Mouse (Mus musculus): ENCODE data around the gene Stim1.
"Not testable (repeated sequence)": the region's sequence is repeated elsewhere in the genome, so short reads cannot be mapped to it uniquely, and the experiment has no call there.

Gene Stim1

DNA sequence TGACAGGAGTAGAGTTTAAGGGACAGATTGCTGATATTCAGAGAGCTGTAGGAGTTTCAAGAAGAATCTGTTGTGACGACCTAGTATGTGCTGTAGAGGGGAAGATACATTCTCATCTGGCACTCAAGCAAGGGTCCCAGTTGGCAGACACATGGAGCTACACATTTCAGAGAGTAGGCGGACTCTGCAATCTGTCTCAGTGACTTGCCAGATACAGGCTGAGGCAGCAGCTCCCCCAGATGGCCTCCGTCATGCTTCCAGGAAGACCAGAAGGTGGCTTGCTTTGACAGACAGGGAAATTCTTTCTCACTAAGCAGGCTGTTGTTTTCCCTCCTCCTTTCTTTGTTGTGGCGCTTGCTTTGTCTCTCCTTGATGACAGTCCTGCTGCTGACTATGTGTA, 102.1 kb downstream of the Stim1 start:
- DNase-seq (ENCODE audit: low spot score) = peak; percentile 24

DNA sequence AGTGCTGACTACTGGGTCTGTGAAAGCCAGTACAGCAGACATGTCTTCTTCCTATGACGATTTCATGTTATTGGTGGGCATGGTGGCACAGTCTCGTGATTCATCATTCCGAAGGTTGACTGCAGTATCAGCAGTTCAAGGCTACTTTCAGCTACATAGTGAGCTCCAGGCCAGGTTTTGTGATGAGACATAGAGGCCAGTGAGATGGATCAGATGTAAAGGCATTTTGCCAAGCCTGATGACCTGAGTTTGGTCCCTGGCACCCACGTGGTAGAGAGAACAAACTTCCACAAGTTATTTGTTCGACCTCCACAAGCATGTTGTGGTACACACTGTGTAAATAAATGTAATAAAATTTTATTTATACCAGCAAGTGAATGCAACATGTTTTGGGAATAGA, 102.9 kb downstream of the Stim1 start:
- no peak for DNase-seq (ENCODE audit: low spot score)

DNA sequence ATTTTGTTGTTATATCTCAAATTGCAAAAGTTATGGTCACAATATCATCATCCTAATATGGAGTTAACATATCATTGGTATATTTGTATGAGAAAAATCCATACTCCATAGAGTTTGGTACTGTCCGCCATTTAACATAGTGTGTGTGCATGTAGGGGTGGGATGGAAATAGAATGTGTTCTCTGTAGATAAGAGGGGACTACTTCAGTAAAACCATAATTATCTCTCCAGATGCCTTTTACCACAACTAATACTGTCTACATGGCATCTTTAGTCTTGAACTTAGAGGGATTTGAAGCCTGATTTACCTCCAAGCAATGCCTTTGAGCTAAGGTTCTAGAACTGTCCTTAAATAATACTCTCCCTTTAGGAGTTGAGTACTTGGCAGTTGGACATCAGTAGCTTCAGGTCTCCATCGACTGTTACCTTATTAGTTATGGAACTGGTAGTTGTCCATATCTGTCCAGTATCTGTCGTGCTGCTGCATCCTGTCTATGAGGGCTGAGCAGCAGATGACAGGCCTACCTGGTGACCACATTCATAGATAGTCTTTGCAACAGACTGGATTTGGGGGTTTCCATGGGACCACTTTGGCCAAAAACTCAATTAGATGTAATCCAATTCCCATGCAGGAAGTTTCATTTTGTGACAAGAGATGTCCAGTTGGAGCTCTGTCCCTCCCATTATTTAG, 105.9 kb downstream of the Stim1 start:
- DNase-seq (ENCODE audit: low spot score) = no peak

DNA sequence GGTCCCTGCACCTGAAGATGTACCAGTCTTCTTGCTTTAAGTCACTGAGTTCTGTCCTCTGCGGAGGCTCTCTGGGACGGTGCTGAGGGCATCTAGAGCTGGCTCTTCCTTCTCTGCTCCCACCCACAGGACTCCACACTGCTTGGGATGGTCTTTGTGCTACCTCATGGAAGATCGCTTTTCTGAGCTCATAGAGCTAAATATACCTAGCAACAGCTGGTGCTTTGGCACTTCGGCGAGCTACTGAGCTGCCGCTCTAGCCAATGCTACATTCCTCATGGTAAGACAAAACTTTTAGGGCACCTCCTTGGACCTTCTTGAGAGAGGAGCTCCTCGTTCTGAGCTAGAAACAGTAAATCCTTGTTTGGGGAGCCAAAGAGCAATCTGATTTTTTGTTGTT, 115.6 kb downstream of the Stim1 start:
- DNase-seq (ENCODE audit: low spot score) = no peak

DNA sequence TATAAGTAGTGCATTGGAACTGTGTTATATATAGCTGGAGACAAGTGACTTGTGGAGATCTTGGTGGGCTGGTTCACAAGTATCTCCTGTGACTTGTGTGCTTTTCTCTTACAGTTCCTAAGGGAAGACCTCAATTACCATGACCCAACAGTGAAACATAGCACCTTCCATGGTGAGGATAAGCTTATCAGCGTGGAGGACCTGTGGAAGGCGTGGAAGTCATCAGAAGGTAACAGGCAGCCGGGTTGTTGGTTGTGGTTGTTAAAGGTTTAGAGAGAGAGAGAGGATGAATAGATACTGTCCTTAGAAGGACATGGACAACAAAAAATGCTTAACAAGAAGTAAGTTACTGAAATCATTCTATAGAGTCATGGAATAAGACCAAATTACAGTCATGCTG, 118.4 kb downstream of the Stim1 start:
- DNase-seq (ENCODE audit: low spot score) = no peak

DNA sequence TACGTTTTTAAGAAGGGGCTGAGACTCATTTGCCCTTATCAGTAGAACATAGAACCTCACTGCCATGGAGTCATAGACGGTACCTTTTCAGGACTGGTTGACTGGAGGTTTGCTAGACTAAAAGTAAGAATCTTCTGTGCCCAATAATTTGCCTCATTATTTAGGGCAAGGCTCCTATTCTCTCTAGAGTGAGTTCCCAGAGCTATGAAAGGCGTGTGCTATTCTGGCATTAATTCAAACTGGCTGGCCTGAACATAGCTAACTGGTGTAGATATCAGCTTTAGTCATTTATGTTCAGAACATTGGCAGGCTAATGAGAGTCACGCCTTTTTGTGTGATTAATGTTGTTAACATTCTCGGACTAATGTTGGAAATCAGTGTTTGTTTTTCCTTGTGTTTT, 121.5 kb downstream of the Stim1 start:
- DNase-seq (ENCODE audit: low spot score) = no peak

DNA sequence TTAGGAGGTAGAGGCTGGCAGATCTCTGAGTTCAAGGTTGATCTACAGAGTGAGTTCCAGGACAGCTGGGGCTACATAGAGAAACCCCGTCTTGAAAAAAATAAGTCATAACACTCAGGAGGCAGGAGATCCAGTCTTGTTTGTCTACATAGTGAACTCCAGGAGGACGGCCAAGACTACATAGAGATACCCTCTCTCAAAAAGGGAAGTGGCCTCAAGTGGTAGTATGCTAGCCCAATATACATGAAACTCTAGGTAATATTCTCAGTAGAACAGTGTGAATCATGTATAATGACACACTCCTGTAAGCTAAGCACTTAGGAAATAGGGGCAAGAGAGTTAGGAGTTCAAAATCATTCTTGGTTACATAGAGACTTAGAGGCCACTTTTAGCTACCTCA, 126.3 kb downstream of the Stim1 start:
- DNase-seq (ENCODE audit: low spot score) = no peak

DNA sequence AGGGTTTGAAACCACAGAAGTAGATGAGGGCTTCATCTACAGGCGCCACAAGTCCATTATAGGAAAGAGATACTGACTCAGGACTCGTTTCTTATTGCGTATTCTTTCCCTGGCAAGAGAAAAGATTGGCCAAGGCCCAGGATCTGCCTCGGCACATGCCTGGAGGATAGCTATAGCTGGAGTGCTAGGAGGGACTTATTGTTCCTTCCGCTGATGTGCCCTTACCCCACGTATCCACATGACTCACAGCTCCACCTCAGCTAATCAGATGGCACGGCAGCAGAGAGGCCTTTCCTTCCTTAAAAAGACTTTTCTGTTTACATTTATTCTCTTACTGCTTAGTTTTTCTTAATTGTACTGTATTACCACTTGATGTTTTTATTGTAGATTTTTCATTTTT, 128.3 kb downstream of the Stim1 start:
- no peak for DNase-seq (ENCODE audit: low spot score)

DNA sequence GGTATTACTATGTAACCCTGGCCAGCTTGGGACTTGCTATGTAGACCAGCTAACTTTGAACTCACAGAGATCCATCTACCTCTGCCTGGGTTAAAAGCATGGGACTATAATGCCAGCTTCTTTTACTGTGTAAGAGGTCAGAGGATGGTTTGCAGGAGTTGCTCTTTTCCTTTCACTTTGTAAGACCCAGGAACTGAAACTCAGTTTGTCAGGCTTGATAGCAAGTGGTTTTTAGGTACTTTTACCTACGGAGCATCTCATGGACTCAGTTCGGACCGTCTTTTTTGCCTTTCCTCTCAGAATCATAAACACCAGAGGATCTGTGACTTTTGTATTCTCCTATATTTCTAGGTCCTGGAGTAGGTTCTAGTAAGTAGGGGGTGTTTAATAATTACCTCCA, 128.7 kb downstream of the Stim1 start:
- DNase-seq (ENCODE audit: low spot score) = no peak

DNA sequence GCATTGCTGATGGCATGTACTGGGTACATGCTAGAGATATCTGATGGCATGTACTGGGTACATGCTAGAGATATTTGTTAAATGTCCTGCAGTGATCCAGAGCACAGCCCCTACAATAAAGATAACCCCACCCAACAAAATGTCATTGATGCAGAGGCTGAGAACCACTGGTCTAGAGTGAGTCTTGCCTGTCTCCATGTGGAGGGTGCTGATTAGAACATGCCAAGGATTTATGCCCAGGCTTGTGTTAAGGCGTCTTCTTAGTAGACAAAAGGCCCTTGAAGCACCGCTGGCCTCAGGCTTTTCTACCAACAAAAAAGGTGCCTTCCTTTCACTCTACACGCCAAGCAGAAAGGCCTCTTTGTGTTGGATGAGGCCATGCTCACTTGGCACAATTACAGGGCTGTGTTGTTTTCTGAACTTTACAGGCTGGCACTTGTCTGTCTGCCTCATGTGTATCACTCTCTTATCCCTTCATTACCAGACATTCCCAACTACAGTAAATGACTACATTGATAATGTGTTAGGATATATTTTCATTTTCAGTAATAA, 131.7 kb downstream of the Stim1 start:
- DNase-seq (ENCODE audit: low spot score) = no peak

DNA sequence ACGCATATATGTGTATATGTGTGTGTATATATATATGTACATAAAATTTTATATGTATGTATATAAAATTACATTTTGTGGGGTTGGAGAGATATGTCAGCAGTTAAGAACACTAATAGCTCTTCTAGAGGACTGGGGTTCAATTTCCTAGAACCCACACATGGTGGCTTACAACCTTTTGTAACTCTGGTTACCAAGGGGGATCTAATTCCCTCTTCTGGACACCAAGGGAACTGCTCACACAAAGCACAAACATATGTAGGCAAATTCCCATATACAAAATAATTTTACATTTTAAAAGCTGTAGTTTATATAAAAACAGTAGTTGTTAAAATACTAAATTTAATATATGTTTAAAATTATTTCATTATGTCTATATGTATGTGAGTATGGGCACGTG, 136.5 kb downstream of the Stim1 start:
- no peak for DNase-seq (ENCODE audit: low spot score)

DNA sequence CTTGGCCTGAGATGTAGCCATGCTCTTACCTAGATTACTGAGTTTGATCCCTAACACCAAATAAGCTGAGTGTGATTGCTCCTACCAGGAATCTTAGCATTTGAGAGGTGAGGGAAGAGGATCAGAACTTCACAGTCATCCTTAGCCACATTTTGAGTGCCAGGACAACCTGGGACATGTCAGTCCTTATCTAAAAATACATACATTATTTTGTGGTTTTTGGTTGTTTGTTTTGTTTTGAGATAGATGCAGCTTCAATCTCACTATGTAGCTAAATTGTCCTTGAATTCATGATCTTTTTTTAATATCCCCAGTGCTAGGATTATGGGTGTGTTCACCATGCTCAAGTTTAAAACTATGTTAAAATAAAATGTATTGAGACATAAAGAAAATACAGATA, 139.8 kb downstream of the Stim1 start:
- no peak for DNase-seq (ENCODE audit: low spot score)

DNA sequence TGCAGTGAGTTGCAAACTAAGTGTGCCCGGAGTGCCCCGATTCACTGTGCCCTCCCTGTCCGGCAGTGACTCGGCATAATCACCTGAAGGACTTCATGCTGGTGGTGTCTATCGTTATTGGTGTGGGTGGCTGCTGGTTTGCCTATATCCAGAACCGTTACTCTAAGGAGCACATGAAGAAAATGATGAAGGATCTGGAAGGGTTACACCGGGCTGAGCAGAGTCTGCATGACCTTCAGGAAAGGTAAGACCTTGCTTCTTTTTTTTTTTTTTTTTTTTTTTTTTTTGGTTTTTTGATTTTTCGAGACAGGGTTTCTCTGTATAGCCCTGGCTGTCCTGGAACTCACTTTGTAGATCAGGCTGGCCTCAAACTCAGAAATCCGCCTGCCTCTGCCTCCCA, 147.7 kb downstream of the Stim1 start:
- not testable (repeated sequence) for DNase-seq (ENCODE audit: low spot score)

DNA sequence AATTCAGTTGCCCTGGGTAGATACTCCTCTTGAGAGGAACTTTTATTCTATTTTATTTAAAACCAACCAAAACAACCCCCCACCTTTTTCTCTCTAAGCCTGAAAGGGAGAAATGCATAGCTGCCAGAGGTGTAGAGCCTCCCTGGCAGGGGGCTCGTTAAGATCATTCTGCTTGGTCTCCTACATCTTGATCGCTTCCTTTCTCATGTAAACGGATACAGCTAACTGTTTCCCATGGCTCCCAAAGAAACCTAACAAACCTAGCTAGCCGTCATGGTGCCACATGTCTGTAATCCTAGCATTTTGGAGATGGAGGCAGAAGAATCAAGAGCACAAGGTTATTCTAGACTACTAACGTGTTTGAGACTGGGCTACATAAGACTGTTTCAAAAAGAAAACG, 148.2 kb downstream of the Stim1 start:
- DNase-seq (ENCODE audit: low spot score) = no peak

DNA sequence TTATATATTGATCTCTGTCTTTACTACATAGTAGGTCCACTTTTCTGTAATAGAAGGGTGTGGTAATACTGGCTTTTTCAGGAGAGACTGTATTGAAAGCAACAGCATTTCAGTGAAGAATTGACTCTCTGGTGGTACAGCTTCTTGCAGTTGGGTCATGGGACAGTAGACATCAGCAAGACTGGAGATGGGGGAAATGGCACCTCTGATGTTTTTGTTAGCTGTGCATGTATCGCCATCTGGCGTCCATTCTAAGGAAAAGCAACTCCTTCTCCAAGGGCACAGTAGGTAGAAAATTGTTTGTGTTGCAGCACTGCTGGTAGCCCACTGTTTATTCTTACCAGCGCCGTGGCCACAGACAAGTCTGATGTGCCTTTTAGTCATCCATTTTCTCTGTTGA, 149.8 kb downstream of the Stim1 start:
- DNase-seq (ENCODE audit: low spot score) = peak; percentile 24

DNA sequence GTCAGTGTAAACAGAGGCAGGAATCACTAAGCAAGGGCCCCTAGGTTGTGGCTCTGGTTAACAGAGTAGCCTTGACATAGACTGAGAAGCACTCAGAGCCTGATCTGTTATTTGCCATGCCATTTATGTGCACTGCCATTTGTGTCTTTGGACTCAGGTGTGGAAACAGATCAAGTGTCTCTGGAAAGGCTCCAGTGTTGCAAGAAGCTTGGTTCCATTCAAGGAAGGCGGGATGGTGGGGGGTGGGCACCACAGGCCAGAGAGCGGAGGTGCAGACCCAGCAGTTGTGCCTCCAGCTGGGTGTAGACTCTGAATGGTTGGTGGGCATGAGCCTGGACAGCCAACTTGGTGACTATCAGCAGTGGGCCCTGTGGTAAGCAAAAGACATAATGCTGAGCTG, 154.4 kb downstream of the Stim1 start:
- no peak for DNase-seq (ENCODE audit: low spot score)

DNA sequence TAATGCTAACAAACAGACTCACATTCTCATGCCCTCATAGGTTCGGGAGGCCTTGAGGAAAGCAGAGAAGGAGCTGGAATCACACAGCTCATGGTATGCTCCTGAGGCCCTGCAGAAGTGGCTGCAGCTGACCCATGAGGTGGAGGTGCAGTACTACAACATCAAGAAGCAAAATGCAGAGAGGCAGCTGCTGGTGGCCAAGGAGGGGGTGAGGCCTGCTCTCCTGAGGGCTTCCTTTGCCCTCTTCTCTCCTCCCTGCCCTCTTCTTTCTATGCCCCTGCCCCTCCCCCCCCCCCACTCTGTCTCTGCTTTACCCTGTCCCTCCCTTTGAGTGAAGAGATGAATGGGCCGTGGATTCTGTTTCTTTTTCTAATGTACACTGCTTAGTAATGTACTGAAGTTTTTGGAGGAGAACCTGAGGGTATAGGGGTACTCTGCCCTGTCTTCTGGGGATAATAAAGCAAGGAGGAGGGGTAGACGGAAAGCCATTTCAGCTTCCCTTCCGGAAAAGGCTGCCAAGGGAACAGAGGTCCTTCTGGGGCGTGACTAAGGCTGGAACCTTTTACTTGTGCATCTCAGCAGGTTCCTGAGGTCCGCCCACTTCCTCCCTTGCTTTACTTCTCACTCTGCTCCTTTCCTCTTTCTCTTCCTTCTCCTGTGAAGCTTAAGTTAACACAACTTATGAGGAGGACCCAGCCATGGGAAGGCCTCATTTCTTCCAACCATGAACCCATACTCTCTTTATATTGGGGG, 158.5 kb downstream of the Stim1 start:
- DNase-seq (ENCODE audit: low spot score) = no peak

DNA sequence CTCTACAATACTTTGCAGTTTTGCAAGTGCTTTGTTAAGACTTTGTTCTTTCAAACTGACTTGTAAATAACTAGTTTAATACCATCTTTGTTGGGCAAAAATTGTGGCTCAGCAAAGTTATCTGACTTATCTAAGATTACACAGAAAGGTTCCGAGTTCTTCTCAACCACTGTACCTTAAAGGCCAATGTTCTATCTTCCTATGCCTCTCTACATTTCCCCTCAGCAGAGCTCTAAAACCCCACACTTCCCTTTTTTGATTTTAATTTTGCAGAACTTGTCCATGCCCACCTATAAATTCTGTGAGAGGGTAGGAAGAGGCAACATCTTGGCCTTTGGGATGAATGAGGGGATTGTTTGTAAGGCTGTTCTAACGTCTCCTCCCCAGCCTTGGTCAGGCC, 166.7 kb downstream of the Stim1 start:
- DNase-seq (ENCODE audit: low spot score) = no peak

DNA sequence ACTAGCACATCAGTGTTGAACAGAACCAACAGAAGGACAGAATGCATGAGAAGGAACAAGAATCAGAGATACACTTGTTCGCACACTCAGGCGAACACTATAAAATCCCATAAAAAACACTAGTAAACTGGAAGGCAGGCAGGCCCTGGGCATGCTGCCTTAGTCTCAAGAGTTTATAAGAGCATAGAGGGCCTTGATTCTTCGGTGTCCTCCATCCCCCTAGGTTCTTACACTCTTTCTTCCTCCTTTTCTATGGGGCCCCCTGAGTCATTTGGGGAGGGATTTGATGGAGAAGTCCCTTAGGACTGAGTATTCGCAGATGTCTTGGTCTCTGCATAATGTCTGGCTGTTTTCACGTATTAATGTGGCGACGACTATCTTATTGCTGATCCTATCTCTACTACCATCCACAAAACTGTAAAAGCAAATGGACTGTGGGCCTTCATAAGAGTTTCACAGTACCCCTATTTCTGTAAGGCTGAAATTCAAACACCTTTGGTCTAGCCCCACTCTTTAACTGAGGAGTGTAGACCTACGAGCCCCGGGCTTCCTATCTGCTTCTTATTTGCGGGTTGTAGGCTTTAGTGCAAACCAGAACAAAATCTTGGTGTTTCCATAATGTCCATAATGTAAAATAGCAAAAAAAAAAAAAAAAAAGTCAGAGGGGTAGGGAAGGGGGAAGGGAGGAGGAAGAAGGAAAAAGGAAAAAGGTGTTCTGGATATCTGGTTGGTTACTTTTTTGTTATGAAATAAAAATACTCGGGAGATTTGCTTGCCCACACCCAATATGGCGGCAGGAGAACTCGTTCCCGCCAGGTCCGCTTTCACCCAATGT, 173.4 kb downstream of the Stim1 start:
- DNase-seq (ENCODE audit: low spot score) = no peak

DNA sequence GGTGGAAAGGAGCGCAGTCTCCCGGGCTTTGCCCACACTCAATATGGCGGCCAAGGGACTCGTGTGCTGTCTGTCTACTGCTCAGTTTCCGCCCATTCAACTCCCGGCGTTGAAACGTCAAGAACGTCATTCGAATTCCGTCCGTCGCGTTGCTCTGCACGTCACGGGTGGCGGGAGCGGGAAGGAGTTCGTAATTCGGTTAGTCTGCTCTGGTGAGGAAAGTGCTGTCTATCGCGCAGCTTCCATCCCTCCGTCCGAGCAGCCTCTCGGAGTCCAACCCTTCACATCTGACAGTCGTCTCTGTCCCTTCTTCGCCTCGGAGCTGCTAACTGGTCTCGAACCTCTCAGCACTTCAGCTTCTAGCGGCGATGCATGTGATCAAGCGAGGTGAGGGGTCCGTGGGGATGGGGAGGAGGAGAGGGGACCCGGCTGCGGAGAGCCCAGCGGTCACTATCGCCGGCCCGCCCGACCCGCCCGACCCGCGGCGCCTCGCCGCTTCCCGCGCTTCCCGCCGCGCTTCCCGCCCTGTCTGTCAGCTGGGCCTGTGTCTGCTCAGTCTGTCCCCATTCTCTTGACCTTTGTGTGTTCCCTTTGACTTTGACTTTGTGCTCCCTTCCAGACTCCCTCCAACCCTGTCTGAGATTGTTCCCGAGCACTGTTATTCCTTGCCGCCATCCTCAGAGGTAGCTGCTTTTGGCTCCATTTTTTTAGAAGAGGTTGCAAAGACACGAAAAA, 174.2 kb downstream of the Stim1 start, which contains the start of gene Rrm1:
Gene Rrm1, plus strand, starts transcription at position 39 of the 735 bp plus-strand sequence.
- DNase-seq (ENCODE audit: low spot score) = peak; percentile 91

DNA sequence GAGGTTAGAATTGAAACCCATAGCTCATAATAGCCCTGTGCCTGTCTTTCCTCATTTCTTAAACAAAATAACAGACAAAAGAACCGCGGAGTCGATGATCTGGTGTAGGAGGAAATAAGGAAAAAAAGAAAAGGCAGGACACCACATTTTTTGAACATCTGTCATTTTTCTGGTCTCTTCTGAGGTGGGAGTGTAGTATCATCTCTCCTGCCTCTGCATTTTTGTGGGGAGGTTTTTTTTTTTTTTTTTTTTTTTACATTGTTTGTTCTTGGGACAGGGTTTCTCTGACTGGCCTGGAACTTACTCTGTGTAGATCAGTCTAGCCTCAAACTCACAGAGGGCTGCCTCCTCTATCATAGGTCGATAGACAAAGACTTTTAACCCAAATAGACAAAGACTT, 174.8 kb downstream of the Stim1 start:
- DNase-seq (ENCODE audit: low spot score) = no peak

DNA sequence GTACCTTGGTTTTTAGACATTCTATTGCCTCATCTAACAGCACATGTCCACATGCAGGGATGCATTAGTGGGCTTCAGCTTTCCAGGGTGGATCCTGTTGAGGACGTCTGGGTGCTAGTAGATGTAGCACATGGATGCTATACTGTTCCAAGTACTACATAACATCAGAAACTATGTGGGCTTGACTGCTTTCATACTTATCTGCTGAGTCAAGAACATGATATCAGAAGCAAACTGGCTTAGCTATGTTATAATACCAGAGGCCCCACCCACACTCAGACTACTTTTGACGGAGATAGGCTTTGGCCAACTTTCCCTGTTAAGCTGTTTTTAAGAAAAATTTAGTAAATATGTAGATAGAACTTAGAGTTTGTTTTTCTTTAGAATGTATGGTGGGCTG, 176.7 kb downstream of the Stim1 start:
- DNase-seq (ENCODE audit: low spot score) = no peak
